Mouse (Mus musculus): Measurements from ENCODE around the gene Thoc5.

Thoc5 gene

DNA sequence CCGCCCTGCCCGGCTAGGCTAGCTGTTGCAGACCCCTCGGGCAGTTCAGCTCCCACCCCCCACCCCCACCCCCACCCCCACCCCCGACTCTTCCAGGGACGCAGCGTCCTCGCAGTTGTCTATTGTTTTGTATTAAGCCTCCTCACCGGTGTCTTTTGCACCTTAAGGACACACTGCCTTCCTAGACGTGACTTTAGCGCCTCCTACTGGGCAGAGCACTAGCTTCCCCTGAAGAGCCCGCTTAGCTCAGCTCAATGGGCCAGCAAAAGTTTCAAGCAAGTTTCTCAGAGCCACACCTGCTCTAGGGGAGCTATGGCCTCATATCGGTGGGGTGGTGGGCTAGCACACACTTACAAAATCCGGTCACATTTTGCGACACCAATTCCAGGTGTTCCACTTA, 80.5 kb downstream of the Thoc5 start:
- DNase-seq, result peak; percentile 79

Measured in kidney, adult 18-20 months (tissue).